Mouse (Mus musculus) C2C12 (cell line): Measurements from ENCODE around the gene Satb2. TPM values are rescaled to one million over a fixed set of nuclear protein-coding genes. Genes with fewer than 3 reads are reported as not detected.

Experiments
- H3K27me3 ChIP-seq: one replicate; pipeline ENCODE4 v1.6.1; 2011; ENCODE audit not compliant: control insufficient read depth, insufficient read depth, insufficient read length
- H3K36me3 ChIP-seq: one replicate; pipeline ENCODE4 v1.6.1; 2011; ENCODE audit not compliant: control insufficient read depth, insufficient read depth
- H3K4me3 ChIP-seq: one replicate; pipeline ENCODE4 v1.5.1; 2011; ENCODE audit warnings: mild to moderate bottlenecking, control low read depth; ENCODE audit not compliant: poor library complexity, insufficient read depth, severe bottlenecking
- H3K79me2 ChIP-seq: one replicate; pipeline ENCODE4 v1.6.1; 2011; ENCODE audit not compliant: control insufficient read depth, insufficient read depth
- H3K79me3 ChIP-seq: one replicate; pipeline ENCODE4 v1.6.1; 2011; ENCODE audit warnings: low read depth, control low read depth
- H3ac ChIP-seq: one replicate; pipeline ENCODE3; 2011; ENCODE audit warnings: low read depth; ENCODE audit not compliant: control insufficient read depth, insufficient read length
- CEBPB ChIP-seq: IDR thresholded peaks from one replicate; pipeline ENCODE4 v1.6.1; 2011; ENCODE audit warnings: low read depth, mild to moderate bottlenecking, control low read depth, moderate library complexity
- CTCF ChIP-seq: IDR thresholded peaks from one replicate; pipeline ENCODE4 v1.5.1; 2011; ENCODE audit not compliant: control insufficient read depth, insufficient read depth, insufficient read length
- FOSL1 ChIP-seq: IDR thresholded peaks from one replicate; pipeline ENCODE4 v1.8.0; 2011; ENCODE audit warnings: mild to moderate bottlenecking, low read length; ENCODE audit not compliant: poor library complexity, insufficient read depth, severe bottlenecking
- MAX ChIP-seq: IDR thresholded peaks from one replicate; pipeline ENCODE4 v1.6.1; 2011; ENCODE audit warnings: mild to moderate bottlenecking, control low read depth
- MYOD1 ChIP-seq: IDR thresholded peaks from one replicate; pipeline ENCODE4 v1.6.1; 2011; ENCODE audit warnings: low read depth; ENCODE audit not compliant: control insufficient read depth, insufficient read length
- MYOG ChIP-seq: IDR thresholded peaks from one replicate; pipeline ENCODE4 v1.6.1; 2011; ENCODE audit not compliant: control insufficient read depth, insufficient read length; ENCODE audit errors: extremely low read depth
- USF1 ChIP-seq: IDR thresholded peaks from one replicate; pipeline ENCODE4 v1.6.1; 2011; ENCODE audit warnings: low read depth, mild to moderate bottlenecking, control low read depth, moderate library complexity
- polyA plus RNA-seq: library from polyadenylated mRNA; unstranded; fragments of >200 nt; fragmentation: generic; extraction: Trizol; gene quantifications from one replicate; pipeline ENCODE4 v1.2.1, GENCODE M21; 2012; ENCODE audit warnings: missing spikeins

The Satb2 gene
- polyA plus RNA-seq, 1 experiment = 2.7 TPM

DNA sequence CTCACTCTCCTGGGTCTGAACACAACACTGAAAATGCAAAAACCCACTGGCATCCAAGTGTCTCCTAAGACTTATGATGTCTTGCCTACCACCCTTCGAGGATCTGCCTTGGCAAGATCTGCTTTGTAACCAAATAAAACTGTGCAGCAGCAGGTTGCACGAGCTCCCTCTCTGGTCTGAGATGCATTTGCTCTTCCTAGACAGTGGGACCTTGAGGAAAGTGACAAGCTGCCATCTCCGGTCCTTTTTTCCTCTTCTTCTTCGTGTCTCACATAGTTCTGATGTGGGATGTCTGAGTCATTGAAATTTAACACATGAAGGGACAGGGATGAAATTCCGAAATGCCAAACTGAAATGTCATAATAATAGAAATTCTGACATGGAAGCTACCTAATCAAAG, 85.7 kb downstream of the Satb2 start:
- TF ChIP-seq CEBPB (no peak), FOSL1 (no peak), MAX (no peak), MYOD1 (no peak), MYOG (no peak), CTCF (no peak), USF1 (no peak)
- Histone ChIP-seq H3K4me3 (no peak overlapping the region), H3K79me3 (no peaks in the 10 kb centered on the region), H3K27me3 (no peaks in the 10 kb centered on the region), H3K36me3 (peaks cover 56% of the 10 kb centered on the region), H3K79me2 (no peaks in the 10 kb centered on the region), H3ac (no peak overlapping the region)

DNA sequence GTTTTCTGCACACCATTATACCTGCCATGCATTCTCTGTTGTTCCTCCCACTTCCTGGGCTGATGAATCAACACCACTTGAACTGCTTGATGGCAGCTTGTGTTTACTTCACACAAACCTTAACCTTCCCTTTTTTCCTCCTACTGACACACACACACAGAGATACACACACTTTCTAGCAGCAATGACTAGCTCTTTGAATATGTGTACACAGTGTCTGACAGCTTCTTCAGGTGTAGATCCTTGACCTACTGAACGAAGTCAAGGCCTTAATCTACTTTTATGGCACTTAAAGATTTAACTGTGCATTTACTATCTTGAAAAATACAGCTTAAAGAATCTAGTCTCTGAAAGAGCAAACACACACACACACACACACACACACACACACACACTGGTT, 89.5 kb downstream of the Satb2 start:
- peaks cover 41% of the 10 kb centered on the region for H3K36me3 ChIP-seq
- H3K79me2 ChIP-seq = no peaks in the 10 kb centered on the region
- H3K79me3 ChIP-seq = no peaks in the 10 kb centered on the region
- no peak for TF ChIP-seq USF1
- no peak for TF ChIP-seq CTCF
- no peak for TF ChIP-seq MYOD1
- no peak for TF ChIP-seq FOSL1
- TF ChIP-seq CEBPB = no peak
- no peak for TF ChIP-seq MYOG
- no peak for TF ChIP-seq MAX
- H3ac ChIP-seq = no peak overlapping the region
- H3K4me3 ChIP-seq = no peak overlapping the region
- H3K27me3 ChIP-seq = no peaks in the 10 kb centered on the region

DNA sequence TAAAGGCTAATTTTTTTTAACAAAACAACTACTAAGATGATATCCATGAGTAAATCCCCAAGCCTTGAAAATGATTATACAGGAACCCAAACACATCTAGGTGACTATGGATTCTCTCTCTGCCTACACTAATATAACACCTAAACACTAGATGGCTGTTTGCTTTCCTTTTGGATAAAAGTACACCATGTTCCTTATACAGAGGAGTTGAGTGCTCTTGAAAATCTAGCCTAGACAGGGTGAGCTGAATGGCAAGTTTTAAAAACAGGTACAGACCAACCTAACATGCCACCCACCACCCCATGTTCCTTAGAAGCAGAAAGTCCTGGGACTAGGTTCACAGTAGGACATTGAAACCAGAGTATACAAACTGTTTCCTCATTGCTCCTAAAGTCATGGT, 90.9 kb downstream of the Satb2 start:
- TF ChIP-seq MAX = no peak
- TF ChIP-seq MYOG = no peak
- no peak for TF ChIP-seq MYOD1
- no peak for TF ChIP-seq USF1
- no peak for TF ChIP-seq CEBPB
- TF ChIP-seq CTCF = no peak
- no peak for TF ChIP-seq FOSL1
- H3K27me3 ChIP-seq = no peaks in the 10 kb centered on the region

DNA sequence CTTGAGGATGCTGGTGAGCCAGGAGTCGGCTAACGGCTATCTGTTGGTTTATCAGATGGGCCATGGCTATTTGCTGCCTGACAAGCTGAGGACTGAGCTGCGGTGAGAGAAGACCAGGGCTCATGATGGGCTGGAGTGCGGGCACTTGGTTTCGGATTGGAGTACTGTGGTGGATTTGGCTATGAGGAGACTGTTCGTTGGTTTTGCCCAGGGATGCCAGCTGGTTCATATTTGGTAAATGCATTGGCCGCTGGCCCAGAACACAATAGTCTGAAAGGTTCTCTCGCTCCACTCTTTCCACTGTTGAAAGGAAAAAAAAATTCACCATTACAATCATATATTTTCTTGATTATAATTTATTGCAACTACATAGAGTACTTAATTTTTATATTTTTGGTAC, 107.0 kb downstream of the Satb2 start:
- Histone ChIP-seq H3K27me3 (no peaks in the 10 kb centered on the region), H3ac (no peak overlapping the region), H3K79me3 (no peaks in the 10 kb centered on the region), H3K4me3 (no peak overlapping the region), H3K79me2 (no peaks in the 10 kb centered on the region), H3K36me3 (peaks cover 12% of the 10 kb centered on the region)
- no peak for TF ChIP-seq USF1
- no peak for TF ChIP-seq FOSL1
- no peak for TF ChIP-seq MAX
- no peak for TF ChIP-seq MYOG
- TF ChIP-seq MYOD1 = no peak

More for the DNA sequence above, 90.9 kb downstream of the Satb2 start:
- Histone ChIP-seq H3K79me3 (no peaks in the 10 kb centered on the region), H3ac (no peak overlapping the region), H3K4me3 (no peak overlapping the region), H3K36me3 (peaks cover 41% of the 10 kb centered on the region), H3K79me2 (no peaks in the 10 kb centered on the region)

DNA sequence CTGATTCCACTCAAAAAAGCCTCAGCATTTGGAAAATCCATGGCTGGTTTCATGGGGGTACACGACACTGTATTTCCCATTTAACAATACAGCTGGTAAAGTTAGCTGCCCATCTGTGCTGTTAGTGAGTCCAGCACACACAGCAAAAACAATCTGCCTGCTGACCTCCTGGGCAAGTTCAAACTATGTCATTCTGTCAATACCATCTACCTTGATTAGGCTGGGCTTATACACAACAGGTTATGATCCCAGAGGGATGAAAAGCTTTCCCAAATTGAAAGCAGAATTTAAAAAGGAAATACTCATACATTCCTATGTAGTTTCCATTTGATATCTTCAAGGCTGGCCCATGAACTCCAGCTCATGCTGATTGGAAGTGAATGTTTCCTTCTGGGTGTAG, 113.2 kb downstream of the Satb2 start:
- Histone ChIP-seq H3K79me2 (no peaks in the 10 kb centered on the region), H3K79me3 (no peaks in the 10 kb centered on the region), H3ac (no peak overlapping the region), H3K4me3 (no peak overlapping the region), H3K36me3 (peaks cover 3% of the 10 kb centered on the region), H3K27me3 (no peaks in the 10 kb centered on the region)
- TF ChIP-seq CTCF = no peak
- TF ChIP-seq USF1 = no peak
- no peak for TF ChIP-seq FOSL1
- no peak for TF ChIP-seq MAX
- TF ChIP-seq CEBPB = no peak
- no peak for TF ChIP-seq MYOD1
- no peak for TF ChIP-seq MYOG

DNA sequence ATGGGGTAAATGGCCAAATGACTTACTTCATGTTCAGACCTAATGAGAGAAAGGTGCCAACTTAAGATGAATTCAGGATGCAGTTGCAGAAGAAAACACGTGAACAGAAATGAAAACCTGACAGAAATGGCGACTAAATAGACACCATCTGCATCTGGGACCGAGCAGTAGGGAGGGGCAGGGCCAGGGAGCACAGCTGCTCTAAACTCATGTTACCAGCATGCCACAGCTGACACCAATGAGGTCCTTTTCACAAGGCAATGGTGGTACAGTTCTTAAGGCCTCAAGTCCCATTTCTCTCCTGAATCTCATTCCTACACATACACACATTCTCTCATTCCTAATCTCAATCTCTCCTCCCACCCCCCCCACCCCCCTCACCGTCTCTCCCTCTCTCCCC, 115.7 kb downstream of the Satb2 start:
- no peaks in the 10 kb centered on the region for H3K79me3 ChIP-seq
- no peaks in the 10 kb centered on the region for H3K27me3 ChIP-seq
- no peak overlapping the region for H3ac ChIP-seq
- H3K4me3 ChIP-seq = no peak overlapping the region
- TF ChIP-seq MYOD1 (no peak), USF1 (no peak), MAX (no peak), CEBPB (no peak), CTCF (no peak), MYOG (no peak), FOSL1 (no peak)
- peaks cover 10% of the 10 kb centered on the region for H3K36me3 ChIP-seq
- H3K79me2 ChIP-seq = no peaks in the 10 kb centered on the region
